Mouse (Mus musculus): Measurements from ENCODE around the gene Fkbpl. TPM values are rescaled to one million over a fixed set of nuclear protein-coding genes. Genes with fewer than 3 reads are reported as not detected.

Gene Fkbpl
- total and polyA plus RNA-seq, 3 experiments, result 6.4 to 7.0 TPM; not detected in 1

- H3K9ac ChIP-seq (ENCODE audit: control insufficient read depth, low read depth, low read length, poor library complexity, severe bottlenecking), result peak overlapping the region; percentile 98
- H3K36me3 ChIP-seq (ENCODE audit: control insufficient read depth in 1 of 2, insufficient read depth in 2 of 2, low read length in 2 of 2), result peaks cover 0 to 10% of the 10 kb centered on the region in 2 experiments; a peak in 2 of 4 replicates
- peak overlapping the region; percentile 87 for H3K27ac ChIP-seq (ENCODE audit: control insufficient read depth, low read depth, low read length)
- TF ChIP-seq E2F4 (IDR thresholded peaks at IDR 0.05; ENCODE audit: borderline replicate concordance, low read depth, low read length) (no peak; the same call in none of the 2 replicates), SMC3 (IDR thresholded peaks at IDR 0.05; ENCODE audit: low read depth, low read length) (no peak), USF2 (IDR thresholded peaks at IDR 0.05; ENCODE audit: borderline replicate concordance in 1 of 2, insufficient read depth in 1 of 2, low read depth in 1 of 2, low read length in 2 of 2) (no peak), POLR2AphosphoS2 (IDR thresholded peaks at IDR 0.05; ENCODE audit: low read length) (0 out of 2 replicates have a peak, but pooled peaks have one; percentile 19), CHD1 (IDR thresholded peaks at IDR 0.05; ENCODE audit: low read depth, low read length) (peak; percentile 75; the same call in 1 of the 2 replicates), RAD21 (IDR thresholded peaks at IDR 0.05; ENCODE audit: low read depth, low read length) (no peak), RCOR1 (IDR thresholded peaks at IDR 0.05; ENCODE audit: low read depth, low read length) (0 out of 2 replicates have a peak, but pooled peaks have one; percentile 13), GATA1 (IDR thresholded peaks at IDR 0.05; ENCODE audit: low read depth, low read length) (peak; percentile 23; the same call in 1 of the 2 replicates), MAX (IDR thresholded peaks at IDR 0.05; ENCODE audit: low read length) (peak; percentile 36; the same call in 1 of the 2 replicates), NELFE (IDR thresholded peaks at IDR 0.05; ENCODE audit: low read depth, low read length) (no peak), TBP (IDR thresholded peaks at IDR 0.05; ENCODE audit: low read depth, low read length) (0 out of 2 replicates have a peak, but pooled peaks have one; percentile 52), USF1 (IDR thresholded peaks at IDR 0.05; ENCODE audit: low read depth, low read length) (0 out of 2 replicates have a peak, but pooled peaks have one; percentile 5), ZKSCAN1 (IDR thresholded peaks at IDR 0.05; ENCODE audit: low read depth, low read length) (no peak), ELF1 (IDR thresholded peaks at IDR 0.05; ENCODE audit: low read depth, low read length) (no peak), POLR2AphosphoS5 (IDR thresholded peaks at IDR 0.05; ENCODE audit: borderline replicate concordance, low read depth, low read length) (0 out of 2 replicates have a peak, but pooled peaks have one; percentile 7), MAZ (IDR thresholded peaks at IDR 0.05; ENCODE audit: low read depth, low read length) (peak; percentile 13; the same call in 1 of the 2 replicates), ETS1 (IDR thresholded peaks at IDR 0.05; ENCODE audit: low read depth, low read length) (0 out of 2 replicates have a peak, but pooled peaks have one; percentile 2)
- no peaks in the 10 kb centered on the region for H3K9me3 ChIP-seq (replicated peaks; ENCODE audit: insufficient read depth, low read length)
- DNase-seq (ENCODE audit: low read depth, low spot score), result peak; percentile 78
- no peaks in the 10 kb centered on the region for H3K27me3 ChIP-seq (ENCODE audit: control insufficient read depth in 1 of 2, insufficient read depth in 2 of 2, low read length in 2 of 2)
- H3K4me3 ChIP-seq (ENCODE audit: control insufficient read depth in 1 of 2, insufficient read depth in 1 of 2, low read depth in 2 of 2, low read length in 2 of 2), result peak overlapping the region; percentile 95 to 99
- peaks cover 53% of the 10 kb centered on the region for H3K79me2 ChIP-seq (ENCODE audit: control insufficient read depth, insufficient read depth, low read length, poor library complexity)
- H3K4me1 ChIP-seq (ENCODE audit: control insufficient read depth in 1 of 2, insufficient read depth in 2 of 2, low read length in 2 of 2), result peaks cover 6 to 26% of the 10 kb centered on the region in 2 experiments; a peak in 3 of 4 replicates
Measured at GRCm38 (mm10) chr17:34604511-34605237, 39.9 kb upstream of the Fkbpl start.

GRCm38 (mm10) chr17:34605609-34606008 lies 39.0 kb upstream of the Fkbpl start:
- H3K9me3 ChIP-seq (replicated peaks; ENCODE audit: insufficient read depth, low read length), result no peaks in the 10 kb centered on the region
- H3K27me3 ChIP-seq (ENCODE audit: control insufficient read depth in 1 of 2, insufficient read depth in 2 of 2, low read length in 2 of 2), result no peaks in the 10 kb centered on the region
- H3K4me3 ChIP-seq (ENCODE audit: control insufficient read depth in 1 of 2, insufficient read depth in 1 of 2, low read depth in 2 of 2, low read length in 2 of 2), result peak overlapping the region; percentile 95 to 99
- H3K79me2 ChIP-seq (ENCODE audit: control insufficient read depth, insufficient read depth, low read length, poor library complexity), result peaks cover 53% of the 10 kb centered on the region
- H3K27ac ChIP-seq (ENCODE audit: control insufficient read depth, low read depth, low read length), result peak overlapping the region; percentile 87
- H3K36me3 ChIP-seq (ENCODE audit: control insufficient read depth in 1 of 2, insufficient read depth in 2 of 2, low read length in 2 of 2), result peaks cover 0 to 10% of the 10 kb centered on the region in 2 experiments; a peak in 2 of 4 replicates
- H3K4me1 ChIP-seq (ENCODE audit: control insufficient read depth in 1 of 2, insufficient read depth in 2 of 2, low read length in 2 of 2), result peaks cover 6 to 26% of the 10 kb centered on the region in 2 experiments; a peak in 3 of 4 replicates
- peak overlapping the region; percentile 98 for H3K9ac ChIP-seq (ENCODE audit: control insufficient read depth, low read depth, low read length, poor library complexity, severe bottlenecking)
- peak; percentile 96 for DNase-seq (ENCODE audit: low read depth, low spot score)
- no peak for TF ChIP-seq KAT2A (conservative IDR thresholded peaks at IDR 0.05; ENCODE audit: low read depth, low read length)
- peak; percentile 86 for TF ChIP-seq POLR2AphosphoS2 (IDR thresholded peaks at IDR 0.05; ENCODE audit: low read length)
- TF ChIP-seq ZMIZ1 (IDR thresholded peaks at IDR 0.05; ENCODE audit: low read depth, low read length), result peak; percentile 71
- TF ChIP-seq ELF1 (IDR thresholded peaks at IDR 0.05; ENCODE audit: low read depth, low read length), result peak; percentile 86
- peak; percentile 64 for TF ChIP-seq MXI1 (IDR thresholded peaks at IDR 0.05; ENCODE audit: low read depth, low read length)
- TF ChIP-seq ETS1 (IDR thresholded peaks at IDR 0.05; ENCODE audit: low read depth, low read length), result 0 out of 2 replicates have a peak, but pooled peaks have one; percentile 15
- TF ChIP-seq USF2 (IDR thresholded peaks at IDR 0.05; ENCODE audit: borderline replicate concordance in 1 of 2, insufficient read depth in 1 of 2, low read depth in 1 of 2, low read length in 2 of 2), result no peak
- TF ChIP-seq MAZ (IDR thresholded peaks at IDR 0.05; ENCODE audit: low read depth, low read length), result peak; percentile 97; the same call in 1 of the 2 replicates
- peak; percentile 78 for TF ChIP-seq SIN3A (IDR thresholded peaks at IDR 0.05; ENCODE audit: low read length)
- TF ChIP-seq SMC3 (IDR thresholded peaks at IDR 0.05; ENCODE audit: low read depth, low read length), result no peak
- 0 out of 4 replicates have a peak, but pooled peaks of 1 of the 2 experiments have one; percentile 14 for TF ChIP-seq EP300 (IDR thresholded peaks at IDR 0.05; ENCODE audit: low read depth in 1 of 2, low read length in 2 of 2)
- TF ChIP-seq CHD2 (IDR thresholded peaks at IDR 0.05; ENCODE audit: low read length), result peak; percentile 29; the same call in 1 of the 2 replicates
- peak; percentile 69 for TF ChIP-seq TBP (IDR thresholded peaks at IDR 0.05; ENCODE audit: low read depth, low read length)
- TF ChIP-seq NRF1 (IDR thresholded peaks at IDR 0.05; ENCODE audit: insufficient read depth, low read depth, low read length, poor library complexity, severe bottlenecking), result 0 out of 2 replicates have a peak, but pooled peaks have one; percentile 22
- TF ChIP-seq NELFE (IDR thresholded peaks at IDR 0.05; ENCODE audit: low read depth, low read length), result peak; percentile 92
- no peak for TF ChIP-seq MYC (IDR thresholded peaks at IDR 0.05; ENCODE audit: low read depth, low read length)
- no peak for TF ChIP-seq ZKSCAN1 (IDR thresholded peaks at IDR 0.05; ENCODE audit: low read depth, low read length)
- peak; percentile 81 to 94 for TF ChIP-seq POLR2A (IDR thresholded peaks at IDR 0.05; ENCODE audit: control insufficient read depth in 1 of 2, insufficient read depth in 1 of 2, low read depth in 1 of 2, low read length in 2 of 2, poor library complexity in 1 of 2)
- peak; percentile 64 for TF ChIP-seq TCF12 (IDR thresholded peaks at IDR 0.05; ENCODE audit: low read depth, low read length)
